Mouse (Mus musculus): ENCODE results near the gene Fut1.

Gene Fut1

GRCm38 (mm10) chr7:45667761-45668160, 50.7 kb downstream of the Fut1 start:
- DNase-seq (ENCODE audit: low spot score): no peak

- no peak for DNase-seq (ENCODE audit: low spot score)
Measured at GRCm38 (mm10) chr7:45668921-45669320, 51.8 kb downstream of the Fut1 start.
